Mouse (Mus musculus): ENCODE data around the gene Bad. TPM values are rescaled to one million over a fixed set of nuclear protein-coding genes. Genes with fewer than 3 reads are reported as not detected.

Gene Bad
- polyA plus RNA-seq, 2 experiments, result 22.8 to 25.7 TPM

GRCm38 (mm10) chr19:6980381-6981093 is 38.9 kb downstream of the Bad start, which contains the start of gene Fkbp2:
Gene Fkbp2 (minus strand): TSS chr19:6980501.
- peak; percentile 82 for ATAC-seq (ENCODE audit: insufficient read depth)
- DNase-seq (ENCODE audit: low read depth in 3 of 3, low spot score in 3 of 3), result peak; percentile 97 to 98 (median 98)
- TF ChIP-seq EP300 (IDR thresholded peaks at IDR 0.05; ENCODE audit: low read depth), result no peak
- no peak for TF ChIP-seq CTCF (IDR thresholded peaks at IDR 0.05; ENCODE audit: low read depth)
- no peaks in the 10 kb centered on the region for H3K27me3 ChIP-seq (ENCODE audit: control insufficient read depth, insufficient read depth, low read length)
- H3K4me3 ChIP-seq (ENCODE audit: insufficient read depth in 1 of 2, low read depth in 2 of 2, low read length in 2 of 2), result peak within 1 kb of the TSS; percentile 83 to 93
- WGBS (ENCODE audit: insufficient replicate concordance), result under 1% methylated on average over 38 of the region's 38 CpGs
- peaks cover 6% of the 10 kb centered on the region for H3K36me3 ChIP-seq (replicated peaks; ENCODE audit: control insufficient read depth, insufficient read depth, low read depth)
- peaks cover 7 to 21% of the 10 kb centered on the region in 2 experiments; a peak in 3 of 4 replicates for H3K4me1 ChIP-seq (replicated peaks; ENCODE audit: control insufficient read depth in 2 of 2, insufficient read depth in 2 of 2, low read length in 1 of 2)
- peak within 1 kb of the TSS; percentile 90 for H3K4me2 ChIP-seq (ENCODE audit: low read depth)
- H3K27ac ChIP-seq, result peak within 1 kb of the TSS; percentile 74
- no peaks in the 10 kb centered on the region for H3K9me3 ChIP-seq (ENCODE audit: control insufficient read depth, low read length)
- H3K9ac ChIP-seq (replicated peaks), result peak within 1 kb of the TSS; percentile 75

- WGBS (ENCODE audit: insufficient replicate concordance), result 87% methylated on average over 4 of the region's 4 CpGs
- TF ChIP-seq CTCF (IDR thresholded peaks at IDR 0.05; ENCODE audit: low read depth) (no peak), EP300 (IDR thresholded peaks at IDR 0.05; ENCODE audit: low read depth) (no peak)
- Histone ChIP-seq H3K9ac (replicated peaks) (no peak overlapping the region), H3K4me1 (replicated peaks; ENCODE audit: control insufficient read depth in 2 of 2, insufficient read depth in 2 of 2, low read length in 1 of 2) (peaks cover 11 to 27% of the 10 kb centered on the region in 2 experiments), H3K9me3 (ENCODE audit: control insufficient read depth, low read length) (no peaks in the 10 kb centered on the region), H3K27ac (no peak overlapping the region), H3K4me3 (ENCODE audit: insufficient read depth in 1 of 2, low read depth in 2 of 2, low read length in 2 of 2) (peak overlapping the region in 1 of 2 experiments; percentile 83; a peak in 2 of 4 replicates), H3K36me3 (replicated peaks; ENCODE audit: control insufficient read depth, insufficient read depth, low read depth) (peaks cover 6% of the 10 kb centered on the region), H3K4me2 (ENCODE audit: low read depth) (peak overlapping the region; percentile 90), H3K27me3 (ENCODE audit: control insufficient read depth, insufficient read depth, low read length) (no peaks in the 10 kb centered on the region)
- DNase-seq (ENCODE audit: low read depth in 3 of 3, low spot score in 3 of 3) (no peak), ATAC-seq (ENCODE audit: insufficient read depth) (no peak)
Measured at GRCm38 (mm10) chr19:6981465-6981864, 39.8 kb downstream of the Bad start.

GRCm38 (mm10) chr19:6983621-6984020 is 42.0 kb downstream of the Bad start:
- H3K4me2 ChIP-seq (ENCODE audit: low read depth), result no peak overlapping the region
- no peaks in the 10 kb centered on the region for H3K27me3 ChIP-seq (ENCODE audit: control insufficient read depth, insufficient read depth, low read length)
- 87% methylated on average over 5 of the region's 5 CpGs for WGBS (ENCODE audit: insufficient replicate concordance)
- no peaks in the 10 kb centered on the region for H3K9me3 ChIP-seq (ENCODE audit: control insufficient read depth, low read length)
- H3K27ac ChIP-seq, result no peak overlapping the region
- DNase-seq (ENCODE audit: low read depth in 3 of 3, low spot score in 3 of 3) (no peak), ATAC-seq (ENCODE audit: insufficient read depth) (no peak)
- H3K4me3 ChIP-seq (ENCODE audit: insufficient read depth in 1 of 2, low read depth in 2 of 2, low read length in 2 of 2), result no peak overlapping the region
- peaks cover 15 to 25% of the 10 kb centered on the region in 2 experiments for H3K4me1 ChIP-seq (replicated peaks; ENCODE audit: control insufficient read depth in 2 of 2, insufficient read depth in 2 of 2, low read length in 1 of 2)
- TF ChIP-seq EP300 (IDR thresholded peaks at IDR 0.05; ENCODE audit: low read depth) (no peak), CTCF (IDR thresholded peaks at IDR 0.05; ENCODE audit: low read depth) (no peak)
- no peaks in the 10 kb centered on the region for H3K36me3 ChIP-seq (replicated peaks; ENCODE audit: control insufficient read depth, insufficient read depth, low read depth)
- H3K9ac ChIP-seq (replicated peaks), result no peak overlapping the region

- TF ChIP-seq EP300 (IDR thresholded peaks at IDR 0.05; ENCODE audit: low read depth), result no peak
- no peak for TF ChIP-seq CTCF (IDR thresholded peaks at IDR 0.05; ENCODE audit: low read depth)
Measured at GRCm38 (mm10) chr19:6985300-6985699, 43.6 kb downstream of the Bad start.

GRCm38 (mm10) chr19:6985951-6986708 is 44.5 kb downstream of the Bad start:
- Histone ChIP-seq H3K4me3 (ENCODE audit: insufficient read depth in 1 of 2, low read depth in 2 of 2, low read length in 2 of 2) (peak overlapping the region in 1 of 2 experiments; percentile 64; a peak in 2 of 4 replicates), H3K27ac (no peak overlapping the region), H3K9me3 (ENCODE audit: control insufficient read depth, low read length) (no peaks in the 10 kb centered on the region), H3K9ac (replicated peaks) (no peak overlapping the region), H3K27me3 (ENCODE audit: control insufficient read depth, insufficient read depth, low read length) (no peaks in the 10 kb centered on the region), H3K4me1 (replicated peaks; ENCODE audit: control insufficient read depth in 2 of 2, insufficient read depth in 2 of 2, low read length in 1 of 2) (peaks cover 11 to 18% of the 10 kb centered on the region in 2 experiments), H3K4me2 (ENCODE audit: low read depth) (peak overlapping the region; percentile 76), H3K36me3 (replicated peaks; ENCODE audit: control insufficient read depth, insufficient read depth, low read depth) (no peaks in the 10 kb centered on the region)
- DNase-seq (ENCODE audit: low read depth in 3 of 3, low spot score in 3 of 3) (no peak), ATAC-seq (ENCODE audit: insufficient read depth) (peak; percentile 45; the same call in 1 of the 2 replicates)
- TF ChIP-seq EP300 (IDR thresholded peaks at IDR 0.05; ENCODE audit: low read depth) (peak; percentile 79), CTCF (IDR thresholded peaks at IDR 0.05; ENCODE audit: low read depth) (no peak)
- 46% methylated on average over 10 of the region's 10 CpGs for WGBS (ENCODE audit: insufficient replicate concordance)

More at GRCm38 (mm10) chr19:6985300-6985699, 43.6 kb downstream of the Bad start:
- 88% methylated on average over 19 of the region's 19 CpGs for whole genome bisulfite sequencing (ENCODE audit: insufficient replicate concordance)
- no peaks in the 10 kb centered on the region for H3K36me3 ChIP-seq (replicated peaks; ENCODE audit: control insufficient read depth, insufficient read depth, low read depth)
- H3K4me3 ChIP-seq (ENCODE audit: insufficient read depth in 1 of 2, low read depth in 2 of 2, low read length in 2 of 2), result no peak overlapping the region
- DNase-seq (ENCODE audit: low read depth in 3 of 3, low spot score in 3 of 3) (no peak), ATAC-seq (ENCODE audit: insufficient read depth) (no peak)
- H3K4me2 ChIP-seq (ENCODE audit: low read depth), result no peak overlapping the region
- H3K4me1 ChIP-seq (replicated peaks; ENCODE audit: control insufficient read depth in 2 of 2, insufficient read depth in 2 of 2, low read length in 1 of 2), result peaks cover 11 to 18% of the 10 kb centered on the region in 2 experiments
- H3K9me3 ChIP-seq (ENCODE audit: control insufficient read depth, low read length), result no peaks in the 10 kb centered on the region
- no peak overlapping the region for H3K9ac ChIP-seq (replicated peaks)
- no peaks in the 10 kb centered on the region for H3K27me3 ChIP-seq (ENCODE audit: control insufficient read depth, insufficient read depth, low read length)
- H3K27ac ChIP-seq, result no peak overlapping the region

Data from liver, embryonic 14.5 days (tissue).